In the genomic region with DNA sequence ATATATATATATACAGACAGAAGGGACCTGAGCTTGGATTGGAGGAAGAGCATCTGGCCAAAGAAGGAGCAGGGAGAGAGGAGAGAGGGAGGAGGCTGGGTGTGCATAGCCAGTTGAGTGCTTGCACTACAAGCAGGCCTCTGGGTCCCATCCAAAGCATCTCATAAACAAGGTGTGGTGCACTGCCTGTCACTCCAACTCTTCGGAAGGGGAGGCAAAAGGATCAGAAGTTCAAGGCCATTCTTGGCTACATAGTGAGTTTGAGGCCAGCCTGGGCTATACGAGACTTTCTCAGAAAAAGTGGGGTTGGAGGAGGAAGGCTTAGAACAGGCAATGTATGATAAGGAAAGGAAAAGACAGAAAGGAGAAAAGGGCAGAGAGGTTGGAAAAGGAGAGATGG, we compare ENCODE assay signal across 23 mouse cellular contexts. TPM values are rescaled to one million over a fixed set of nuclear protein-coding genes. Genes with fewer than 3 reads are reported as not detected.
DNase-seq lines count a peak whose midpoint lies in the region; TF ChIP-seq lines count a peak whose summit lies in the region.
"Had no signal": no experiment of that assay in that cellular context is flagged by ENCODE, and none has a peak within 500 bp of the region (broad histone marks: within the 10 kb centered on the region; RNA-seq: fewer than 3 reads in every experiment).

No protein-coding gene starts in this region.

- peak overlapping the region; percentile 26 for H3K4me2 ChIP-seq in CH12.LX (ENCODE audit: insufficient read depth, low read depth, poor library complexity, severe bottlenecking)
- H3K4me2 ChIP-seq: embryonic facial prominence, embryonic 12.5 days; forebrain, embryonic 13.5 days; forebrain, embryonic 15.5 days had no signal

- in situ Hi-C loops in CH12.LX (cut with MboI; ENCODE audit: low pct_ligation_motif_present, low pct_unique_long_range_greater_than_20kb, low sequenced_read_pairs): no loop called here

- no peaks in the 10 kb centered on the region for H3K9me3 ChIP-seq in CH12.LX (replicated peaks; ENCODE audit: low read length)
- H3K9me3 ChIP-seq: embryonic facial prominence, embryonic 10.5 days; embryonic facial prominence, embryonic 12.5 days; forebrain, embryonic 13.5 days; forebrain, embryonic 15.5 days had no signal

- no peaks in the 10 kb centered on the region for H3K36me3 ChIP-seq in CH12.LX (replicated peaks in 1 of 2; ENCODE audit: control insufficient read depth in 1 of 2, insufficient read depth in 1 of 2, low read length in 1 of 2)
- H3K36me3 ChIP-seq: embryonic facial prominence, embryonic 10.5 days; embryonic facial prominence, embryonic 12.5 days; forebrain, embryonic 15.5 days had no signal

- no peak for TF ChIP-seq RAD21 in CH12.LX (IDR thresholded peaks at IDR 0.05; ENCODE audit: low read depth, low read length)

- peaks cover 30 to 84% of the 10 kb centered on the region in 2 experiments for H3K4me1 ChIP-seq in CH12.LX (ENCODE audit: control insufficient read depth in 1 of 2, insufficient read depth in 2 of 2)
- H3K4me1 ChIP-seq: embryonic facial prominence, embryonic 10.5 days; embryonic facial prominence, embryonic 12.5 days; forebrain, embryonic 13.5 days; forebrain, embryonic 15.5 days had no signal

- no peak for TF ChIP-seq EP300 in CH12.LX (IDR thresholded peaks at IDR 0.05; ENCODE audit: low read length)

- dilution Hi-C loops in CH12.LX (cut with MboI; ENCODE audit: extremely low pct_ligation_motif_present, extremely low pct_unique_long_range_greater_than_20kb, low sequenced_read_pairs): no loop called here

- no peak for TF ChIP-seq POLR2A in CH12.LX (IDR thresholded peaks at IDR 0.05; ENCODE audit: low read depth, low read length)

- H3K79me2 ChIP-seq in CH12.LX (replicated peaks; ENCODE audit: control insufficient read depth, extremely low read depth, insufficient read depth, poor library complexity, severe bottlenecking): no peaks in the 10 kb centered on the region

- no peak for TF ChIP-seq CTCF in CH12.LX (conservative IDR thresholded peaks at IDR 0.05 in 1 of 2, IDR thresholded peaks at IDR 0.05 in 1 of 2; ENCODE audit: low read depth in 2 of 2, low read length in 2 of 2)

- no peak overlapping the region; the same call in 1 of the 2 replicates for H3K9ac ChIP-seq in CH12.LX (ENCODE audit: insufficient read depth, low read depth)
- H3K9ac ChIP-seq: embryonic facial prominence, embryonic 12.5 days; forebrain, embryonic 13.5 days; forebrain, embryonic 15.5 days; forebrain, postnatal 0 days had no signal

- peak overlapping the region in 1 of 3 experiments; percentile 21 for H3K4me3 ChIP-seq in CH12.LX (replicated peaks in 1 of 3; ENCODE audit: low read depth in 2 of 3, low read length in 2 of 3, poor library complexity in 1 of 3)
- H3K4me3 ChIP-seq: embryonic facial prominence, embryonic 10.5 days; embryonic facial prominence, embryonic 12.5 days; forebrain, embryonic 13.5 days; forebrain, embryonic 15.5 days had no signal

- H3K27ac ChIP-seq in CH12.LX (ENCODE audit: insufficient read depth, low read depth): peak overlapping the region; percentile 84
- H3K27ac ChIP-seq: embryonic facial prominence, embryonic 10.5 days; embryonic facial prominence, embryonic 12.5 days; forebrain, embryonic 13.5 days; forebrain, embryonic 15.5 days had no signal

- no peaks in the 10 kb centered on the region for H3K27me3 ChIP-seq in CH12.LX (replicated peaks)
- H3K27me3 ChIP-seq: embryonic facial prominence, embryonic 12.5 days; forebrain, embryonic 13.5 days; forebrain, embryonic 15.5 days had no signal

- peak; percentile 60 for DNase-seq in heart, adult 11 months
- no peak for DNase-seq in heart, adult 9 months (ENCODE audit: low spot score in 2 of 2)
- DNase-seq in CH12.LX (ENCODE audit: extremely low read depth): no peak
- DNase-seq in testis, postnatal 10 days (ENCODE audit: low spot score): peak; percentile 16
- no peak for DNase-seq in adrenal gland, postnatal 14 days
- no peak for DNase-seq in frontal cortex, postnatal 25 days (ENCODE audit: low spot score in 2 of 2)
- DNase-seq: adrenal gland, adult 2 months; adrenal gland, postnatal 10 days; adrenal gland, postnatal 36 days; cerebellum, adult 11 months; cerebellum, adult 18-20 months; cerebellum, adult 8-10 months; cerebellum, adult 9-11 months; cerebellum, postnatal 14 days; cerebellum, postnatal 36 days; forebrain, postnatal 0 days had no signal

TF ChIP-seq in CH12.LX, 34 proteins besides CTCF, POLR2A, EP300 and RAD21:
- TF ChIP-seq JUND (conservative IDR thresholded peaks at IDR 0.05; ENCODE audit: low read depth, low read length): no peak
- no peak for TF ChIP-seq MAX (IDR thresholded peaks at IDR 0.05; ENCODE audit: low read length)
- TF ChIP-seq NELFE (IDR thresholded peaks at IDR 0.05; ENCODE audit: low read depth, low read length): no peak
- no peak for TF ChIP-seq KAT2A (IDR thresholded peaks at IDR 0.05; ENCODE audit: insufficient replicate concordance, low read length)
- no peak for TF ChIP-seq ZMIZ1 (IDR thresholded peaks at IDR 0.05; ENCODE audit: low read depth, low read length)
- no peak for TF ChIP-seq USF2 (conservative IDR thresholded peaks at IDR 0.05; ENCODE audit: low read depth, low read length)
- no peak for TF ChIP-seq ETS1 (conservative IDR thresholded peaks at IDR 0.05; ENCODE audit: low read depth, low read length)
- TF ChIP-seq ELF1 (IDR thresholded peaks at IDR 0.05; ENCODE audit: low read depth, low read length): no peak
- no peak for TF ChIP-seq SIN3A (IDR thresholded peaks at IDR 0.05; ENCODE audit: low read length)
- TF ChIP-seq ZC3H11A (IDR thresholded peaks at IDR 0.05; ENCODE audit: low read depth, low read length): no peak
- TF ChIP-seq MXI1 (IDR thresholded peaks at IDR 0.05; ENCODE audit: low read depth, low read length): no peak
- no peak for TF ChIP-seq USF1 (IDR thresholded peaks at IDR 0.05; ENCODE audit: low read depth, low read length)
- TF ChIP-seq RCOR1 (conservative IDR thresholded peaks at IDR 0.05; ENCODE audit: low read depth, low read length): no peak
- TF ChIP-seq SMC3 (IDR thresholded peaks at IDR 0.05; ENCODE audit: low read depth, low read length): no peak
- TF ChIP-seq IRF4 (IDR thresholded peaks at IDR 0.05; ENCODE audit: low read depth, low read length): no peak
- no peak for TF ChIP-seq PAX5 (IDR thresholded peaks at IDR 0.05; ENCODE audit: low read length)
- TF ChIP-seq MYC (IDR thresholded peaks at IDR 0.05; ENCODE audit: low read depth, low read length): no peak
- TF ChIP-seq CHD1 (IDR thresholded peaks at IDR 0.05; ENCODE audit: low read depth, low read length): no peak

RNA-seq across cellular contexts. Expression of a gene that starts 10.1 kb away (rescaled TPM):
- total RNA-seq in CH12.LX (2012; rRNA removed) (0.08 and 0.13 TPM in 2 replicates), CH12.LX (2014; rRNA removed) (not detected in 2 replicates)
- polyA plus RNA-seq in CH12.LX (2012; ENCODE audit: insufficient read length, low read depth): 0.42 and 0.66 TPM in 2 replicates
- total RNA-seq in adrenal gland, postnatal 14 days (2021): 1.2 and 2.9 TPM in 2 replicates

RNA-seq across cellular contexts. Expression of a gene that starts 31.9 kb away (rescaled TPM):
- total RNA-seq in CH12.LX (2012; rRNA removed) (not detected in 2 replicates), CH12.LX (2014; rRNA removed) (not detected in 2 replicates)
- not detected in 2 replicates for polyA plus RNA-seq in CH12.LX (2012; ENCODE audit: insufficient read length, low read depth)
- 0.67 and 1.6 TPM in 2 replicates for total RNA-seq in adrenal gland, postnatal 14 days (2021)
- total RNA-seq: ES-E14; forebrain, postnatal 0 days had no signal
- polyA plus RNA-seq: brain, embryonic 14.5 days; forebrain, embryonic 11.5 days; forebrain, embryonic 13.5 days; forebrain, embryonic 15.5 days; forebrain, postnatal 0 days had no signal

RNA-seq across cellular contexts. Expression of a gene that starts 38.4 kb away (rescaled TPM):
- total RNA-seq in CH12.LX (2012; rRNA removed): 1.3 and 1.9 TPM in 2 replicates
- total RNA-seq in CH12.LX (2014; rRNA removed): 2.3 and 3.0 TPM in 2 replicates
- polyA plus RNA-seq in CH12.LX (2012; ENCODE audit: insufficient read length, low read depth): 1.5 and 2.8 TPM in 2 replicates
- total RNA-seq in adrenal gland, postnatal 14 days (2021): 5.6 and 5.7 TPM in 2 replicates

RNA-seq across cellular contexts. Expression of a gene that starts 38.5 kb away (rescaled TPM):
- total RNA-seq in CH12.LX (2012; rRNA removed): 32.7 and 38.5 TPM in 2 replicates
- total RNA-seq in CH12.LX (2014; rRNA removed): 31.1 and 37.3 TPM in 2 replicates
- 42.4 and 43.7 TPM in 2 replicates for polyA plus RNA-seq in CH12.LX (2012; ENCODE audit: insufficient read length, low read depth)
- total RNA-seq in adrenal gland, postnatal 14 days (2021): 41.5 and 46.7 TPM in 2 replicates

RNA-seq across cellular contexts. Expression of a gene that starts 45.6 kb away (rescaled TPM):
- not detected in 2 replicates for total RNA-seq in CH12.LX (2012; rRNA removed)
- not detected in 2 replicates for total RNA-seq in CH12.LX (2014; rRNA removed)
- polyA plus RNA-seq in CH12.LX (2012; ENCODE audit: insufficient read length, low read depth): not detected in 2 replicates
- 0.45 and 0.70 TPM in 2 replicates for total RNA-seq in adrenal gland, postnatal 14 days (2021)
- total RNA-seq: ES-E14; forebrain, postnatal 0 days had no signal
- polyA plus RNA-seq: embryonic facial prominence, embryonic 10.5 days; forebrain, embryonic 11.5 days; forebrain, embryonic 13.5 days; forebrain, embryonic 15.5 days; forebrain, postnatal 0 days had no signal

Comparison
In these comparisons a context has a peak if more than half of its experiments do, and no peak if none do; other contexts are left out.
1. DNase-seq: peak in heart, adult 11 months (single experiment) and testis, postnatal 10 days (single experiment); none in heart, adult 9 months (0 of 2), CH12.LX (single experiment), adrenal gland, postnatal 14 days (single experiment) and frontal cortex, postnatal 25 days (0 of 2).